Mouse (Mus musculus) forebrain, embryonic 10.5 days (tissue): ENCODE data around the gene Pgm1. TPM values are rescaled to one million over a fixed set of nuclear protein-coding genes. Genes with fewer than 3 reads are reported as not detected.

Source experiments
- DNase-seq: peaks from one replicate; pipeline ENCODE4 v3.0.0-alpha.2; 2017; ENCODE audit warnings: low spot score; ENCODE audit errors: extremely low spot score
- H3K27ac ChIP-seq: fragments of 300-500 bp; sonication (generic); 2 replicates; pipeline ENCODE4 v1.5.1; 2016; ENCODE audit warnings: mild to moderate bottlenecking
- H3K27me3 ChIP-seq: fragments of 300-500 bp; sonication (generic); 2 replicates; pipeline ENCODE4 v1.6.1; 2016; ENCODE audit warnings: mild to moderate bottlenecking; ENCODE audit not compliant: poor library complexity, severe bottlenecking
- H3K36me3 ChIP-seq: fragments of 300-500 bp; sonication (generic); replicated peaks from 2 replicates; pipeline ENCODE4 v1.6.1; 2016; ENCODE audit warnings: mild to moderate bottlenecking, moderate library complexity
- H3K4me1 ChIP-seq: fragments of 300-500 bp; sonication (generic); 2 replicates; pipeline ENCODE4 v1.6.1; 2016
- H3K4me3 ChIP-seq: fragments of 300-500 bp; sonication (generic); 2 replicates; pipeline ENCODE4 v1.5.1; 2016; ENCODE audit warnings: mild to moderate bottlenecking, moderate library complexity
- H3K9me3 ChIP-seq: fragments of 300-500 bp; sonication (generic); 2 replicates; pipeline ENCODE4 v1.6.1; 2016; ENCODE audit warnings: mild to moderate bottlenecking, moderate library complexity
- WGBS: fragments of 180-500 bp; shearing (Covaris S2); methylation state at CpG from one replicate; pipeline ENCODE4 v1.1.7; 2016; 5-methylcytosine and 5-hydroxymethylcytosine counted together
- polyA plus RNA-seq: library from polyadenylated mRNA; unstranded; fragments of >200 nt; fragmentation: Nextera tagmentation; extraction: Ambion mirVana; gene quantifications from 2 replicates; pipeline ENCODE4 v1.2.1, GENCODE M21; 2016

Gene Pgm1
- polyA plus RNA-seq, 1 experiment from 2014 or later: 83.5 TPM

DNA sequence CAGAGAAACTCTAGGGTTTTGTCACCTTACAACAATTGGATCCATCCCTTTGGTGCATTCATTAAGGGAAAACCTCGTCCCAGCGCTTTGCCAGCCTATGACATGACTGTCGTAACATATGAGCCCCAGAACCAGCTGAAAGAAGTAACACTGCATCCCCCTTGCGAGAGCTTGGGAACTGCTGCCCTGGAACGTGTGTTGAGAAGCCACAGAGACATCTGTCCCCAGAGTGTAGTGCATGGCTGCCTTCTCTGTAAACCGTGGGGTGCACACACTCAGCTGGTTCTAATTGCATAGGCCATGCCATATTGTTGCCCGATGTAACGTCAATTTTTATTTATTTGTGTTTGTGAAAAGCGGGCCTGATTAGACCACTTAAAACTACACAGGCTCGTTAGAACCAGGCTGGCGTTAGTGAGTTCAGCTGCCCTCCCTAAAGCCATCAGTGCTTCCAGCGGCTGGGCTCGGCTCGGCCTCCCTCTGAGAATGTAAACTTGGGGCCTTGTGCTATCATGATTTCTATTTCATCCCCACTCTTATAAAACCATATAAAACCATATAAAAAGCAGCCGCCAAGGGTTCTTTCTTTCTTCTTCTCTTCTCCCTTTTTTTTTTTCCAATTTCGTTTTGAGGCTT lies 106.8 kb downstream of the Pgm1 start:
- WGBS: 57% methylated on average over 16 of the region's 16 CpGs
- Histone ChIP-seq H3K27me3 (no peaks in the 10 kb centered on the region), H3K27ac (no peak overlapping the region), H3K4me3 (no peak overlapping the region), H3K36me3 (no peaks in the 10 kb centered on the region), H3K4me1 (peaks cover 17% of the 10 kb centered on the region), H3K9me3 (no peaks in the 10 kb centered on the region)
- DNase-seq: no peak

Other genes starting within 250 kb of the Pgm1 start
- 20.0 and 20.5 TPM in 2 replicates for gene Alg6, start 213.8 kb upstream of the Pgm1 start, polyA plus RNA-seq
- 24.8 and 27.0 TPM in 2 replicates for gene Efcab7, start 100.2 kb upstream of the Pgm1 start, polyA plus RNA-seq
- 58.2 and 60.0 TPM in 2 replicates for gene Itgb3bp, start 399 bp downstream of the Pgm1 start, polyA plus RNA-seq
- gene Ror1, start 166.4 kb downstream of the Pgm1 start, polyA plus RNA-seq: 7.0 and 7.1 TPM in 2 replicates